Mouse (Mus musculus): ENCODE measurements around the gene Cdh23. TPM values are rescaled to one million over a fixed set of nuclear protein-coding genes. Genes with fewer than 3 reads are reported as not detected.

Gene Cdh23
- polyA plus RNA-seq, 2 experiments: 0.73 to 2.7 TPM

DNA sequence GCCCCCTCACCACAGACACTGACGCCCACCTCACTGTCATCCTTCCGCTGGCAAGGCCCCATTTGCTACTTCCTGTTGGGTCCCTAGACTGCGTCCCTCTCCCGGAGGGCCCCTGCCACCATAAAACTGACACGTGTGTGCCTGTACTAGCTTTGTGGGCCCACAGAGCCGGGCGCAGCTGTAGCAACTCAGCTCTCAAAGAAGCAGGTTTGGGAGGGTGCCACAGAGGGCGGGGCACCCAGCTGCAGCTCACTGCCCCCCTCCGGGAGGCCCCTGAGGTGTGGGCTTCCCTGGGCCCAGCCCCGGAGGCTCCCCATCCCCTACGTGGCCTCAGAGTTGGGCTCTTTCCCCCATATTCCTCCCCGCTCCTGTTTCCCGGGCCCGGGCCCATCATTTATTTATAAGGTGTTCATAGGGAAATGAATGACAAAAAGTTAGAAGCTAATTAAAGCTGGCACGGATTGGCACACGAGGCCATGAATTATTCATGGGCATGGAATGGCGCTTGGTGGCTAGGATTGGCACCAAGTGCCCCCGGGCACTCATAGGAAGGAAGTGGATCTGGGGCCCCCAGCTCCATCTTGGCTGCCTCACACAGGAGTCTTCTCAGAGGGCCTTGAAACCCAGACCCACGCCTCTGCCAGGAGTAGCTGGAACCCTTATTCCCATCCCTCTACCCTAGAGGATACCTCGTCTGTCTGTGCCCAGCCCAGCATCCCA, 4.5 kb downstream of the Cdh23 start:
- Histone ChIP-seq H3K27ac (replicated peaks; ENCODE audit: low read depth, low read length) (no peak overlapping the region), H3K36me3 (ENCODE audit: control insufficient read depth, insufficient read depth, low read length) (no peaks in the 10 kb centered on the region), H3K4me3 (replicated peaks; ENCODE audit: low read length) (no peak overlapping the region), H3K9ac (ENCODE audit: low read depth, low read length, severe bottlenecking) (no peak overlapping the region), H3K4me2 (replicated peaks; ENCODE audit: low read depth, low read length, severe bottlenecking) (no peak overlapping the region), H3K27me3 (ENCODE audit: control insufficient read depth, insufficient read depth, low read length) (peaks cover 13% of the 10 kb centered on the region), H3K4me1 (ENCODE audit: control insufficient read depth, insufficient read depth, low read length) (peaks cover 7% of the 10 kb centered on the region; the same call in 1 of the 2 replicates), H3K9me3 (ENCODE audit: control insufficient read depth, low read length) (no peaks in the 10 kb centered on the region)
- WGBS: 62% methylated on average over 20 of the region's 20 CpGs
- TF ChIP-seq POLR2A (IDR thresholded peaks at IDR 0.05; ENCODE audit: borderline replicate concordance, extremely low read depth, insufficient read depth, insufficient read length): no peak
- ATAC-seq (ENCODE audit: low FRiP score, low read depth): no peak
- DNase-seq (ENCODE audit: low spot score): no peak

DNA sequence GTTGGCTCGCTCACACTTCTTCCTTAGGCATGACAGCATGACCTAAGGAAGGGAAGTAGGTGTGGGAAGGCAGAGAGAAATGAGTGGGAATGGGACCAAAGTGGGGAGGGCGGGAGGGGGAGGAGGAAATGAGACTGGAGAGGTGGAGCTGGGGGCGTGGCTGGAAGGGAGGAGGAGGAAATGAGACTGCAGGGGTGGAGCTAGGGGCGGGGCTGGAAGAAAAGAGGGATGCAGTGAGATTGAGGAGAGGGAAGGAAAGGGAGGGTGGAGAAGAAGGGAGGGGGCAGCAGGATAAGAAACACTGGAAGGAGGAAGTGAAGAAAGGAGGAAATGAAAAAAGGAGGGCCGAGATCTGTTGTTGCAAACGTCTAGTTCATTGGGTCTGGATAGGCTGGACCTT, 5.3 kb downstream of the Cdh23 start:
- H3K4me3 ChIP-seq (replicated peaks; ENCODE audit: low read length): no peak overlapping the region
- H3K27me3 ChIP-seq (ENCODE audit: control insufficient read depth, insufficient read depth, low read length): peaks cover 22% of the 10 kb centered on the region
- no peak for TF ChIP-seq POLR2A (IDR thresholded peaks at IDR 0.05; ENCODE audit: borderline replicate concordance, extremely low read depth, insufficient read depth, insufficient read length)
- DNase-seq (ENCODE audit: low spot score): no peak
- no peak for ATAC-seq (ENCODE audit: low FRiP score, low read depth)
- peaks cover 13% of the 10 kb centered on the region for H3K4me1 ChIP-seq (ENCODE audit: control insufficient read depth, insufficient read depth, low read length)
- H3K27ac ChIP-seq (replicated peaks; ENCODE audit: low read depth, low read length): no peak overlapping the region
- 45% methylated on average over 6 of the region's 6 CpGs for WGBS
- H3K9ac ChIP-seq (ENCODE audit: low read depth, low read length, severe bottlenecking): no peak overlapping the region
- no peaks in the 10 kb centered on the region for H3K36me3 ChIP-seq (ENCODE audit: control insufficient read depth, insufficient read depth, low read length)
- no peaks in the 10 kb centered on the region for H3K9me3 ChIP-seq (ENCODE audit: control insufficient read depth, low read length)
- no peak overlapping the region for H3K4me2 ChIP-seq (replicated peaks; ENCODE audit: low read depth, low read length, severe bottlenecking)

DNA sequence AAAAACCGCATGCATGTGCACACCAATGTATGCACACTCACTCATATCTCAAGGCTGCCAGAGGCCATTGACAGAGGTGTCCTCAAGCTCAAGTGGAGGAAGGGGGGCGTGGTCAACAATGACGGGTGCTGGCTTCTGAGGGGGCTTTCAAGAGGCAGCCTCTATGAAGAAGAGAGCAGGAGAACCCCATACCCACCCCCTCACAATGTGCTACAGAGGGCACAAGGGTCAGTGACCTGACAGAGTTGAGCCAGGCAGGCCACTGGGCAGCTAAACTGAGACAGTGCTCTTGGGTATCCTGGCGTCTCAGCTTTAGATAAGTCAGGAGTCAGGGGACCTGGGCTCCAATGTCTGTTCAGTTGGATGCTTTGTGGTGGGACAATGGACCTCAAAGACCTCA, 6.9 kb downstream of the Cdh23 start:
- Histone ChIP-seq H3K4me2 (replicated peaks; ENCODE audit: low read depth, low read length, severe bottlenecking) (no peak overlapping the region), H3K27me3 (ENCODE audit: control insufficient read depth, insufficient read depth, low read length) (peaks cover 38% of the 10 kb centered on the region), H3K36me3 (ENCODE audit: control insufficient read depth, insufficient read depth, low read length) (no peaks in the 10 kb centered on the region), H3K27ac (replicated peaks; ENCODE audit: low read depth, low read length) (no peak overlapping the region), H3K9me3 (ENCODE audit: control insufficient read depth, low read length) (no peaks in the 10 kb centered on the region), H3K4me1 (ENCODE audit: control insufficient read depth, insufficient read depth, low read length) (peaks cover 13% of the 10 kb centered on the region), H3K9ac (ENCODE audit: low read depth, low read length, severe bottlenecking) (no peak overlapping the region), H3K4me3 (replicated peaks; ENCODE audit: low read length) (no peak overlapping the region)
- DNase-seq (ENCODE audit: low spot score) (no peak), ATAC-seq (ENCODE audit: low FRiP score, low read depth) (no peak)
- WGBS: 75% methylated on average over 4 of the region's 4 CpGs
- TF ChIP-seq POLR2A (IDR thresholded peaks at IDR 0.05; ENCODE audit: borderline replicate concordance, extremely low read depth, insufficient read depth, insufficient read length): no peak

DNA sequence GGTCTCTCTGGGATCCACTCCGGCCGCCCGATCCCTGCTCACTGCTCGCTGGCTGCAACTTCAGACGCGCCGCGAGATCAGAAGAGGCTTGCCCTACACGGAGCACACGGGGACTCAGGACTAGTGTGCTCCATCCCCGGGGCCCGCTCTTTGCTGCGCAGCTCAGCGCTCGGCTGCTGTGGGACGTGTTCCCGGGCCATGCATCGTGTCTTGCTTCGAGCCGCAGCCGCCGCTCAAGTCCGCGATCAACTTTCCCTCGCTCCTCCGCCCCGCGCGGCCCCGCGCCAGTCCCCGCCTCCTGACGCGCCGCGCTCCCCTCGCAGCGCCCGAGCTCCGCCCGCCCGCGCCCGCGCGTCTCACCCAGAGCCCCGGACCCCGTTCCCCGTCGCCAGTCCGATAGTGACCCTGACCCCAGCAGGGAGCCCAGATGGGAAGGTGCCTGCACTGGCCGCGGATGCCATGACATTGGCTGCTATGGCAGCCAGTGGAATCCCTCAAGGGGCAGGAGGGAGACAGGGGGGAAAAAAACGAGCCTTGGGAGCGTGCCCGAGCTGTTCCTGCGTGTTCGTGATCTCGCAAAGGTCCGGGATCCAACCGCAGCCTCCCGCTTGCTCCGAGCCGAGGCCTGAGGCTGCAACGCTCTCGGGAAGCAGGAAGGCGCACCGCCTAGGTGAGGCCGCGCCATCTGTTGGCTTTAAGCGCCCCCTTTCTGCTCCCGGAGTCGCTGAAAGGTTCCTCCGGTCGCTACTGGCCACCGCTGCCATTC, 9.1 kb downstream of the Cdh23 start:
- ATAC-seq (ENCODE audit: low FRiP score, low read depth): peak; percentile 78
- H3K36me3 ChIP-seq (ENCODE audit: control insufficient read depth, insufficient read depth, low read length): no peaks in the 10 kb centered on the region
- no peak overlapping the region for H3K27ac ChIP-seq (replicated peaks; ENCODE audit: low read depth, low read length)
- peaks cover 42% of the 10 kb centered on the region for H3K27me3 ChIP-seq (ENCODE audit: control insufficient read depth, insufficient read depth, low read length)
- H3K4me3 ChIP-seq (replicated peaks; ENCODE audit: low read length): peak overlapping the region; percentile 59
- peak overlapping the region; percentile 100 for H3K4me2 ChIP-seq (replicated peaks; ENCODE audit: low read depth, low read length, severe bottlenecking)
- DNase-seq (ENCODE audit: low spot score): peak; percentile 80
- H3K9me3 ChIP-seq (ENCODE audit: control insufficient read depth, low read length): no peaks in the 10 kb centered on the region
- H3K4me1 ChIP-seq (ENCODE audit: control insufficient read depth, insufficient read depth, low read length): peaks cover 13% of the 10 kb centered on the region
- under 1% methylated on average over 60 of the region's 76 CpGs for WGBS
- TF ChIP-seq POLR2A (IDR thresholded peaks at IDR 0.05; ENCODE audit: borderline replicate concordance, extremely low read depth, insufficient read depth, insufficient read length): no peak
- H3K9ac ChIP-seq (ENCODE audit: low read depth, low read length, severe bottlenecking): peak overlapping the region; percentile 69

DNA sequence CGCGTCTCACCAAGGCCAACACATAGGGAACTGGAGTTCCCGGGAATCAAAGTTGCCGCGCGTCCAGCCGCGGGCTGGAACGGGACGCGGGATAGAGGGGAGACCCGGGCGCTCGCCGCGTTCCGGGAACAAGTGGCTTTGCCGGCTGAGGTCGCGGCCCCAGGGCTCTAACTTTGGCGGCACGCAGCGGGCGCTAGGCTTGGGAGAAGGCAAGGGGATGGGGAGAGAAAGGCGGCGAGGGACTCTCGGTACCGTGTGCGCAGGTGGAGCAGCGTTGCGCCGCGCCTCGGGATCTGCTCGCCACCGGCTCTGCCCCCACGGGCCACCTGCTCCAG, 9.7 kb downstream of the Cdh23 start:
- H3K27ac ChIP-seq (replicated peaks; ENCODE audit: low read depth, low read length): no peak overlapping the region
- TF ChIP-seq POLR2A (IDR thresholded peaks at IDR 0.05; ENCODE audit: borderline replicate concordance, extremely low read depth, insufficient read depth, insufficient read length): no peak

More for the DNA sequence above, 9.7 kb downstream of the Cdh23 start:
- WGBS: 0% methylated on average over 18 of the region's 37 CpGs
- Histone ChIP-seq H3K36me3 (ENCODE audit: control insufficient read depth, insufficient read depth, low read length) (no peaks in the 10 kb centered on the region), H3K9ac (ENCODE audit: low read depth, low read length, severe bottlenecking) (peak overlapping the region; percentile 69), H3K27me3 (ENCODE audit: control insufficient read depth, insufficient read depth, low read length) (peaks cover 42% of the 10 kb centered on the region), H3K9me3 (ENCODE audit: control insufficient read depth, low read length) (no peaks in the 10 kb centered on the region), H3K4me2 (replicated peaks; ENCODE audit: low read depth, low read length, severe bottlenecking) (peak overlapping the region; percentile 100), H3K4me1 (ENCODE audit: control insufficient read depth, insufficient read depth, low read length) (peaks cover 8% of the 10 kb centered on the region), H3K4me3 (replicated peaks; ENCODE audit: low read length) (peak overlapping the region; percentile 59)
- no peak for DNase-seq (ENCODE audit: low spot score)
- no peak for ATAC-seq (ENCODE audit: low FRiP score, low read depth)

Data from limb, embryonic 14.5 days (tissue).